Mouse (Mus musculus): ENCODE results near the gene Ptk6.

DNA sequence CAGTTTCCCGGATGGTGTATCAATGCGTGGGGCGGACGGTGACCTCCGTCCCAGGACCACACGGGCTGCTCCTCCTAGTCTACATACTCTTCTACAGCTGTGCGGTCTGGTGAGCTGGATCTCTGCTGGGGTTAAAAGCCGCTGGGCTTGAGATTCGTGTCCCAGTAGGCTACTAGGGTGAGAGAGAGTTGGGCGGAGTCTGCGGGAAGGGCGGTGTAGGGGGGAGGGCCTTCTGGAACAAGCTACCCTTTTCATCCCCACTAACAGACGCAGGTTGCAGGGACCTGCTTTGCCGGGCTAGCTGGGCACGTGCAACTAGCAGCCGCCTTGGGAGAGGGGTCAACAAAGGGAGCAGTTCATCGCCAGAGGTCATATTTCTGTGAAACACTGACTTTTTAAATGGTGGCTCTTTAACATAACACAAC lies 10.4 kb upstream of the Ptk6 start, which contains the start of gene Srms:
- TF ChIP-seq CTCF (IDR thresholded peaks at IDR 0.05; ENCODE audit: low read depth, low read length) = no peak
- no peak for TF ChIP-seq TAL1 (conservative IDR thresholded peaks at IDR 0.05; ENCODE audit: low read depth, low read length)
- TF ChIP-seq GATA2 (IDR thresholded peaks at IDR 0.05; ENCODE audit: borderline replicate concordance, low read depth, low read length) = no peak
- TF ChIP-seq POLR2AphosphoS5 (IDR thresholded peaks at IDR 0.05; ENCODE audit: insufficient replicate concordance, low read depth, low read length) = no peak
- no peak for TF ChIP-seq GATA1 (IDR thresholded peaks at IDR 0.05; ENCODE audit: borderline replicate concordance, low read length)

All from G1E (cell line).